Mouse (Mus musculus) yolk sac, embryonic 10.5 days (tissue): ENCODE results near the gene Ctla2a.
"Not testable (repeated sequence)": the region's sequence is repeated elsewhere in the genome, so short reads cannot be mapped to it uniquely, and the experiment has no call there.

Source experiments
- DNase-seq: peaks from one replicate; pipeline ENCODE4 v3.0.0-alpha.2; 2017; ENCODE audit warnings: low spot score

The Ctla2a gene

DNA sequence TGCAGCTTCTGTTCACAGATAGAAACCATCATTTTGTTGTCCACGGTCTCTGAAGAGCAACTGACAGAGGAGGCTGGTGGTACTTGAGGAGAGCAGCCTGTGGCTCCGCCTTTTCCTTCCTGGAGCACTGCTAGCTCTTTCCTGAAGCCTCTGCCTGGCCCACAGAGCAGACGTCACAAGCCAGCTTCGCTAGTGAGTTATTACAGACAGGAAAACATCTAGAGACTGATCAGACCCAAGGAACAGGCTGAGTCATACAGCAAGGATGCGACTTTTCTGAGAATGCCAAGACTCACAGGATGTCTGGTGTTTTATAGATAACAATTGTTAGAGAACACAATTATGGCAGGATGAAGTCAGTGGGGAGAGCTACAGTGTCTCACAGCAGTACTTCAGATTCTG is at the start of gene Ctla2a, which contains the start of gene Gm49391:
Gene Ctla2a, minus strand, starts transcription at position 126 of the 402 bp plus-strand sequence.
Gene Gm49391, minus strand, starts transcription at position 72 of the 402 bp plus-strand sequence.
- peak; percentile 14 for DNase-seq

DNA sequence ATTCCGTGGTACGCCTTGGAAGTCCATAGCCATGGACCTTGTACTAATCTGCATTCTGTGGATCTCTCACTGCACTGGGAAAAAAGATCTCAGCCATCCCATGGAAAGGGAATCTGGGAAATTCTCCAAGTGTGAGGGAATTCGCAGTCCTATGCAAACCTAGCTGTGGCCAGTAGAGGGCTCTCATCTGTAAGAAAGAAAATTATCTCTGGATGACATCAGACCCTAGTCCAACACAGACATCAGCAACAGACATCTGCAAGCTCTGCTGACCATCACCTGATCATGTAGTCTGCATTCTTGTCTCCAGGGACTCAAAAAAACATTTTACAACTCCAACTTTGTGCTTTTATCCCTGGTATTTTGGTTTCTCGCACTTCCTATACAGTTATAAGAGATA is 35.9 kb upstream of the Ctla2a start:
- DNase-seq, result not testable (repeated sequence)

DNA sequence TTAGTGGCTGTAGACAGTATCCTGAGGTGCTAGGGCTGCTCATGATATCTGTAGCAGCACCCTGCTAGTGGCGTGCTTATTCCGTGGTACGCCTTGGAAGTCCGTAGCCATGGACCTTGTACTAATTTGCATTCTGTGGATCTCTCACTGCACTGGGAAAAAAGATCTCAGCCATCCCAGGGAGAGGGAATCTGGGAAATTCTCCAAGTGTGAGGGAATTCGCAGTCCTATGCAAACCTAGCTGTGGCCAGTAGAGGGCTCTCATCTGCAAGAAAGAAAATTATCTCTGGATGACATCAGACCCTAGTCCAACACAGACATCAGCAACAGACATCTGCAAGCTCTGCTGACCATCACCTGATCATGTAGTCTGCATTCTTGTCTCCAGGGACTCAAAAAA is 27.6 kb upstream of the Ctla2a start:
- not testable (repeated sequence) for DNase-seq

DNA sequence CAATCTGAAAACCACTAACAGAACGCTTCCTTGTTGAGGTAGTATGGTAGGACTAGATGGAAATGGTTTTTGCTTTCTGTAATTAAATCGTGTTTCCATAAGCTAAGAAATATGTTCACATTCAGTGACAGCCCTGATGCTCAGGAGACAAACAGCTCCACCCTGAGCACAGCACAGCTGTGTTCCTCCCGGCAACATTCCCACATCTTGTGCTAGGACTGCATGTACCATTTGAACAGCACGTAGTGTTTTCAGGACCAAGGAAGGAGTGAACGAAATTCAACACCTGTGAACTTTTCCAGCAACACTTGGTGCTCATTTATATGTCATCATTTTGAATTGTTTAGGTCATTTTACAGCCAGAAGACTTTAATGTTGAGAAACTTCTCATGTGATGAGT is 25.3 kb upstream of the Ctla2a start:
- DNase-seq, result no peak

DNA sequence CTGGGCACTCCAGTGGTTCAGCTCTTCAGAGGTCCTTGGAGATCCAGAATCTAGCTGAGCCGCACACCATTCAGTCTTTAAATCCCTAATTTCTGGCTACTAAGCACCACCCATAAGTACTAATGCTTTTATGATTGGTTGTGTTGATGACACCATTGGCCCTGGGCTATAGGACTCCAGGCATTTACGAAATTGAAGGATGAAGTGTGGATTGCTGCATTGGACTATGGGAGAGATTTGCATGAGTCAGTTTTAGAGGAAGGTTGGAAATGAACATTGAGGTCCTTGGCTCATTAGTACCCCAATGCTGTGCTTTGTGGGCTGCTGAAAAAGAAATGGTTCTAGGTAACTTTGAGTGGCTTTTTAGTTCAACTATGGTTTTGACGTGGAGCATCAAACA is 5.5 kb upstream of the Ctla2a start, which contains the start of gene Tpbpa:
Gene Tpbpa, minus strand, starts transcription at position 101 of the 400 bp plus-strand sequence.
- not testable (repeated sequence) for DNase-seq

DNA sequence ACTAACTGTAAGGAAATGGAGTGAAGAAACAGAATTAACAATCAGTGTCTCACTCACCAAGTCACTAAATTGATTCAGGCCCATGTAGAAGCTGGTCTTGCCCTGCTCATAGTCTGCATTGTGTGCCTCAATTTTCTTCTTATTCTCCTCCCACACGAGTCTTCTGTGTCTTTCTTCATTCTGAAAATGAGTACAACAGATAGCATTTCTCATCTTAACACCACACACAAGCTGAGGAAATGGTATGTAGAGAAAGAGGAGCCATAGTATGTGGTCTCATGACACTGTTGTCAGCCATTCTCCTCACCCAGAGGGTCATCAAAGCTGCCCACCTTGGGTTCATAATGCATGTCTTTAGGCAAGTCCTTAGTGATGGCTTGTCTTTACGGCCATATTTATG is 935 bp downstream of the Ctla2a start, which contains the start of gene Gm49393:
Gene Gm49393, minus strand, starts transcription at position 101 of the 400 bp plus-strand sequence.
- not testable (repeated sequence) for DNase-seq

DNA sequence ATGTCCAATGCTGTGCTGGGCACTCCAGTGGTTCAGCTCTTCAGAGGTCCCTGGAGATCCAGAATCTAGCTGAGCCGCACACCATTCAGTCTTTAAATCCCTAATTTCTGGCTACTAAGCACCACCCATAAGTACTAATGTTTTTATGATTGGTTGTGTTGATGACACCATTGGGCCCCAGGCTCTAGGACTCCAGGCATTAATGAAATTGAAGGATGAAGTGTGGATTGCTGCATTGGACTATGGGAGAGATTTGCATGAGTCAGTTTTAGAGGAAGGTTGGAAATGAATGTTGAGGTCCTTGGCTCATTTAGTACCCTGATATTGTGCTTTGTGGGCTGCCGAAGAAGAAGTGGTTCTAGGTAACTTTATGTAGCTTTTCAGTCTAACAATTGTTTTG is 31.6 kb downstream of the Ctla2a start, which contains the start of gene Tpbpb:
Gene Tpbpb, minus strand, starts transcription at position 101 of the 400 bp plus-strand sequence.
- DNase-seq, result not testable (repeated sequence)

DNA sequence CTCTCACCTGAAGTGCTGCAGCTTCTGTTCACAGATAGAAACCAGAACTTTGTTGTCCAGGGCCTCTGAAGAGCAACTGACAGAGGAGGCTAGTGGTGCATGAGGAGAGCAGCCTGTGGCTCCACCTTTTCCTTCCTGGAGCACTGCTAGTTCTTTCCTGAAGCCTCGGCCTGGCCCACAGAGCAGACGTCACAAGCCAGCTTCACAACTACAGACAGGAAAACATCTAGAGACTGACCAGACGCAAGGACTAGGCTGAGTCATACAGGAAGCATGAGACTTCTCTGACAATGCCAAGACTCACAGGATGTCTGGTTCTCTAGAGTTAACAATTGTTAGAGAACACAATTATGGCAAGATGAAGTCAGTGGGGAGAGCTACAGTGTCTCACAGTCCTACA is 39.1 kb downstream of the Ctla2a start, which contains the start of gene Ctla2b:
Gene Ctla2b, minus strand, starts transcription at position 120 of the 400 bp plus-strand sequence.
- peak; percentile 18 for DNase-seq

DNA sequence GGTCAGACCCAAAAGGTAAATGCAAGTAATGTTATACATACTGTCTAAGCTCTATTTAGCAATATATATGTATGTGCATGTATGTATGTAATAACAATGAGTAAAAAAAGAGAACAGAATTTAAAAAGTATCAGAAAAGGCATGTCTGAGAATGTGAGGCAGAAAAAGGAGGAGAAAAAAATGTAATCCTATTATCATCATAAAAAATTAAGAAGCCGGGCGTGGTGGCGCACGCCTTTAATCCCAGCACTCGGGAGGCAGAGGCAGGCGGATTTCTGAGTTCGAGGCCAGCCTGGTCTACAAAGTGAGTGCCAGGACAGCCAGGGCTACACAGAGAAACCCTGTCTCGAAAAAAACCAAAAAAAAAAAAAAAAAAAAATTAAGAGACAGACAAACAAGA is 39.6 kb downstream of the Ctla2a start, which contains the start of gene Gm49392:
Gene Gm49392, minus strand, starts transcription at position 101 of the 400 bp plus-strand sequence.
- not testable (repeated sequence) for DNase-seq

DNA sequence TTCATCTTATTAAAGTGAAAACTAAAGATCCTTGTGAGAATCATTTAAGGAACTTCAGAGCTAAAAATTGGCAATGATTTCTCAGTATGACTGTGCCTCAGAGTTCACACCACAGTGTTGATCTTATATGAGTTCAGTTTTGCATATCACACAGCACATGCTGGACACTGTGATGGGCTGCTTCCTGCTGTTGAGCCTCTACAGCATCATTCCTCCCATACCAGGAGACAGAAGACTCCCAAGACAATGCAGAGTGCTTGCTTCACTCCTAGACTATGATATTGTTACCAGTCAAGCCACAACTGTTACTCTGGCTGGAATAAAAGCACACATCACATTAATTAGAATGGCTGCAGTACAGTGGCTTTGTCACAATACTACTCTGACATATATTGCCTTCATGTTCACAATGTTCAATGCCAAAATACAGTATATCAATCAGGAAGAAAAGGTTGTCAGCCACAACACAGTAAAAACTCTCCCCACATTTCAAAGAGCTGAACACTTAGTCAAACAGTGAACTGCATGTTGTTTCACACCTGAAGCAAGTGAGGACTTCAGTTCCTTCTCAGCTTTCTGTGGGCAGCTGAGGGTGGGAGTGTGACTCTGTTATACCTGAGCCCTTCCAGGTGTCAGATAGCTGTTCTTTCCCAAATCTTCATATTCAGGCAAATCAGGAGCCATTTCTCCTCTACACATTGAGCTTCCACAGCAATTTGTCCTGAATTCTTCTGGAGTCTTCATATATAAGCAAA is 40.8 kb downstream of the Ctla2a start:
- DNase-seq, result no peak

DNA sequence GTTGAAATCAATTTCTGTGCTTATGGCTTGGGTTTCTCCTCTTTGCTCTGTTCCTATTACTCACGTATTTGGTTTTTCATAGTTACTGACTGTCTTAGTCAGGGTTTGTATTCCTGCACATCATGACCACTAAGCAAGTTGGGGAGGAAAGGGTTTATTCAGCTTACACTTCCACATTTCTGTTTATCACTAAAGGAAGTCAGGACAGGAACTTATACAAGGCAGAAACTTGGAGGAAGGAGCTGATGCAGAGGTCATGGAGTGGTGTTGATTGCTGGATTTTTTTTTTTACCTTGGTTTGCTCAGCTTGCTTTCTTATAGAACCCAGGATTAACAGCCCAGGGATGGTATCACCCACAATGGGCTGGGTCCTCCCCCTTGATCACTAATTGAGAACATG is 44.1 kb downstream of the Ctla2a start:
- DNase-seq, result no peak
